Mouse (Mus musculus) heart, adult 9 months (tissue): ENCODE results near the gene Hspa12b.

Experiments used
- DNase-seq, 2 experiments: peaks; one replicate each; pipeline ENCODE4 v3.0.0; 2022; ENCODE audit warnings: low spot score in 2 of 2

The Hspa12b gene

DNA sequence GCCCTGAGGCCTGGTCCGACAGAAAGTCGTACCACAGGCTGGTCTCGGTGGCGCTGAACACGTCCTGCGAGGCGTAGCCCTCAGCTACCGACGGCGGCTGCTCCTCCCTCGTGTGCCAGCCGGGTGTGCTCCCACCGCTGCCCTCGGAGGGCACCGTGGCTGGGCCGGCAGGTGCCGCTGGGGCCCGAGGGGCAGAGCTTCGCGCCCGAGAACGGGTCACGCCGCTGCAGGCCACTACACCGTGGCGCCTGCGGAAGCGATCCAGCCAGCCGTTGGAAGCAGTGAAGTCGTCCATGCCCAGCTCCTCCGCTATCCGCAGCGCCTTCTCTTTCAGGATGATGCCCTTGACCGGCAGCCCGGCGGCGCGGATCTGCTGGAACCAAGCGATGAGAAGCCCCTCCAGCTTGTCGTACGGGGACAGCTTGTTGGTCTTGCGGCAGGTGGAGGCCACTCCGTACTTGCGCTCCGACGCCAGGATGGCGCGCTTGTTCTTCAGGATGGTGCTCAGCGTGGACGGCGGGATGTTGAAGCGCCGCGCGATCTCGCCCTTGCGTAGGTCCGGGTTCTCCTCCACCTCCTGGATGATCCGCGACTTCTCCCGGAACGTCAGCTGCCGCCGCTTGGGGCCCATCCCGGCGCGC, 52.3 kb downstream of the Hspa12b start:
- DNase-seq = peak; percentile 59 to 60

DNA sequence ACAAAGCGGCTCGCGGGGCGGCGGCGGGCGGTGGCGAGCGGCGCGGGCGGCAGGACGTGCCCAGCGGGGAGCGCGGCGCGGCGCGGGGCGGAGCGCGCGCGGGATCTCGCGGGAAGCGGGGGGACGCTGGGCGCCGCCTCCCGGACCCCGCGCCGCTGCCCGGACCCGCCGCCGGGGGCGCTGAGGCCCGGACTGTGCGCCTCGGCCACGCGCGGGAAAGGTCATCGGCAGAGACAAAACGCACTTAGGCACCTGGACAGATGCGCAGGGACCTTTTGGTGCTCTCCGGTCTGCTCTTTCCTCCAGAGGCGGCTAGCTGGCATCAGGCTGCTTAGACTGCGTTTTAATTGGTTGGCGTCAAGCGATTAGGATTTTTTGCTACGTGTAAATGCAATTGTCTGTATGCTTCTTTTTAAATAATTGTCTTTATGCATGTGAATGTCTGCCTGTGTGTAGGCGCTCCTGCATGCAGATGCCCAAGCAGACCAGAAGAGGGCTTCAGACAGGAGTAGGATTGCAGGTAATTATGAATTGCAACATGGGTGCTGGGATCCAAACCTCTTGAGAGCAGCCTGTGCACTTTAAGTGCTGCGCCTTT, 53.0 kb downstream of the Hspa12b start, which contains the start of gene Cenpb:
Cenpb (minus strand) TSS at position 78 of the 598 bp plus-strand sequence.
- DNase-seq = peak; percentile 71 to 87

DNA sequence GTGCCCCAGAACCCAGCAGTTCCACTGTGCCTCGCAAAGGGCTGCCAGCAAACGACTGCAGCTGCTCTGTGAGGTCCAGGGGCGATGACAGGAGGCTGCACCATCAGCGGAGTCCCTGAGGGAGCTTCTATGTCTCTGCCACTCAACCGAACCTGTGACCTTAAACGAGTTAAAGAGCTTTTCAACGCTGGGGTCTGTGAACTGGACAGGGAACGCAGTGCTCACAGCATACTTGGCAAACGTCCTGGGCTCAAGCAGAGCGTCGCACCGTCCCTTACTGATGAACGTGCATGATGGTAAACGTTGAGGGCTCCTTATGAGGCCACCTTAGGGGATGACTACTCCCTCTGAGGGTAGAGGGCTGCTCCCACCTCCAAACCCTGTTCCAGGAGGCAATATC, 59.3 kb downstream of the Hspa12b start:
- no peak for DNase-seq

DNA sequence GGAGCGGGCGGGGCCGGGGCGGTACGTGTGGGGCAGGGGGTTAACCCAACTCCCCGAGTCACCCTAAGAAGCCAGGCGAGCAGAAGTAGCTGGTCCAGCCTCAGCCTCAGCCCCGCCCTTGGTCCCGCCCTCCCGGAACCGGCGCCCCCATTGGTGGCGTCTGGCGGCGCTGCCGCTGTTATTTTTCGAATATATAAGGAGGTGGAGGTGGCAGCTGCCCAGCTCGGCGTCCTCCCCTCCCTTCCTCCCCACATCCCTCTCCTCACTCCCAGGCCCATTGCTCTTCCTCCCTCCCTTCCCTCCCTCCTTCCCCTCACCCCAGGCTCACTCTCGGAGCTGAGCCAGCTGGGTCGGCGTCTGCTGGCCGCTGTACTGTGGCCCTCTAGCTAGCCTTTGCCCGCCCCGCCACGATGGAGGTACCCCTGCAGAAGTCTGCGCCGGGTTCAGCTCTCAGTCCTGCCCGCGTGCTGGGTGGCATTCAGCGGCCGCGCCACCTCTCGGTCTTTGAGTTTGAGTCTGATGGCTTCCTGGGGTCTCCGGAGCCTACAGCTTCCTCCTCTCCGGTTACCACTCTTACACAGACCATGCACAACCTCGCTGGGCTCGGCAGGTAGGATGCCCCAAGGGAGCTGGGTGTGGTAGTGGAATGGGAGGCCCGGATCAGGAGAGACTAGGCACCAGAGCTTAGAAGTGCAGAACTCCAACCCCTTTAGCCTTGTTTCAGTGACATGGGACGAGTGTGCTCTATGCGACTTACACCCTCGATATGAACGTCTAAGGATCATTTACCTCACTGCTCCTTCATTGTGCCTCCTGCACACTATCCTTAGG, 59.9 kb downstream of the Hspa12b start, which contains the start of the genes Cdc25b and Spef1:
Cdc25b (plus strand) TSS at position 179 of the 831 bp plus-strand sequence.
Spef1 (minus strand) TSS at position 512 of the 831 bp plus-strand sequence.
- peak; percentile 85 to 88 for DNase-seq

DNA sequence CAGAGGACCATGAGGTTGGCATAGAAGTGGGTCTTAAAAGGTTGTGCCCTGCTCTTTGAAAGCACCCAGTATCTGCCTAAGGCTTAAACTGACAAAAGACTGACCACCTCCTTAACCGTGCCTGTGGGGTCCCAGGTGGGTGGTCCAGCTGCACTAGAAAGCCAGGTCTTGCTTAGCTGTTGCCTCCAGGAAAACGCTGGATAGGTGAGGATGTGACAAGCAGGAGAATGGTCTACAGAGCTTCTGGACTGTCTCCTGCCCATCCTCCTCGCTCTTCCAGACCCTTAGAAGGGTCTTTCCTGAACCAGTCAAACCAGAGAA, 60.5 kb downstream of the Hspa12b start:
- no peak for DNase-seq

DNA sequence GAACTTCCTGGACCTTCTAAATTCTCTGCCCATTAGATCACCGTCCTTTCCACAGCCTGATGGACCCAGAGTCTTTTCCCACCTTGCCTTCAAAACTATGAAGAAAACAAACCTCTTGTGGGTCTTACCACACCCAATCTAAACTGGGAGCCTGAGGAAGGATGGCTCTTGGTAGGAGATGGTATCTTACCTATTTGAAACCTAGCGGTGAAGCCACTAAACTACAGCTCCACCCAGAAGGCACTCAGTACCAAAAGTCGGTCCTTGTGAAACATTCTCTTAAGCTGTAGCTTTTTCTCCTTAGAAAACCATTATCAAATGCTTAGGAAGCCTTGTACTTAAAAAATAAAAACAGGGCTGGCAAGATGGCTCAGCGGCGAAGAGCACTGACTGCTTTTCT, 61.2 kb downstream of the Hspa12b start:
- DNase-seq = no peak

DNA sequence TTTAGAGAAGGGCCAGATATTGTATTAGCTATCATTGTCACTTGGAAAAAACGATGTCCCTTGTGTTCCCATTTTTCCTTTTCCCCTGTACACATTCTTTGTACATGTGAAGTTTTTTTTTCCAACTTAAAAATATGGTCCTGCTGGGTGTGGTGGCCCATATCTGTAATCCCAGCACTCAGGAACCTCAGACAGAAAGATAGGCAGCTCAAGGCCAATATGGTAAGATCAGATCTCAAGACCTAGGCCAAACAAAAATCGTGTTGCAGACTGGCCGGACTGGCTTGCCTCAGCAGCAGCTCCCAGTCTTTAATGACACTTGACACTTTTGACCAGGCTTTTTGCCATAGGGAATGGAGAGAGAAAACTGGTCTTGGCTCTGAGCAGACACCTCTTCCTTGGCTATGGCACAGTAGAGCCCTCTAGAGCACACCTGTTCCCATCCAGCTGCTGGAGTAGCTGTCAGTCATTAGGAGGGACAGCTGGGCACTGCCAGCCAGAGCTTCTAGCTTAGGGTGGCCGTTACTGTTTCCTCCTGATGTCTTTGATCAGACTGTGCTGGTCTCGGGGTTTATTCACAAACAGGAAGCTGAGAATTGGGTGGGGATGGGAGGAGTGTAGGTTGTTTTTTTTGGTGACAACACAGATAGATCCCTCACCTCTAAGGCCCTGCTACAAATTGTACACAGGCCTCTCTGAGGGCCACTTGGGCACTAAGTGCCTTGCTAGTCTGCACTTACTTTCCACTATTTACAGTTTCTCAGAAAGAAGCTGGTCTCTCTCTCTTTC, 62.6 kb downstream of the Hspa12b start:
- no peak for DNase-seq

DNA sequence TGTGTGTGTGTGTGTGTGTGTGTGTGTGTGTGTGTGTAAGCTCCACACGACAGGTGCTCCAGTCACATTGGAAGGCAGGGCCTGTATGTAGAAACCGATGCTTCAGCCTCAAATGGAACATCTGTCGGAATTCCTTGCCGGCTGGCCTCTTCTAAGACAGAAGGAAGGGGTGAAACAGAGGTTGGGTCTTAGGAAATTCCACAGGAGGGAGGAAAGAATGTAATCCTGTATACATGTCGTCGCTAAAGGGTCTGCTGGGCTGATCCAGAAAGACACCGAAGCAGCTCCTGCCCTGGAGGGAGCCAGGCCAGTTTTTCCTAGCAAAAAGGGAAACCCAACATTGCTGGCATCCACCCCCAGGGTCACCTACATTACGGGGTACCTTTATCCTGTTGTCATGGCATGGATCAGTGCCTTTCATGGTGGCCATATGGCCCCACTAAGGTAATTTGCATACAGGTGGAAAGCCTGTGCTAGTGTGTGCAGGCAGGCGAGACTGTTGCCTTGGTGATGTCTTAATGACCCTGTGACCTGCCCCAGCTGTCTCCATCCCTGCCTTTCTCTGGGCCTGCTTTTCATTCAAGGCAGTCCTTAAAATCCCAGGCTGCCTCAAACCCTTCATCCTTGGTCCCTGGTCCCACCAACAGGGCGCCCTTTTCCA, 63.4 kb downstream of the Hspa12b start:
- DNase-seq = no peak

DNA sequence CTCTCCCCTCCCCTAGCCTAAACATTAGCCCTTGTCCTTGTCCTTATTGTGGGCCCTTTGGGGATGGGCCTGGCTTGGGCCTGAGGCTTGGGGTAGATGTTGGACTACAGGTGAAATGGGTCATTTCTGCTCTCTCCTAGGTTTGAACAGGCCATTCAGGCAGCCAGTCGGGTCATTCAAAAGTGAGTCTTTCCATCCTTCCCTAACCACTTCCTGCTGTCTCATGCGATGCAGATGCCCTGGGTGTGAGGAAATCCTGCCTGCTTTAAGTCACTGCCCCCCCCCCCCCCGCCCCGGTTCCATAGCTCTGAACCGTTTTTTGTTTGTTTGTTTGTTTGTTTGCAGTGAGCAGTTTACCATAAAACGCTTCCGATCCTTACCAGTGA, 63.9 kb downstream of the Hspa12b start:
- DNase-seq = no peak
